Mouse (Mus musculus) WW6 (cell line): ENCODE measurements at regions not wholly inside any gene's neighbourhood (a gene's known extent, or its start where the extent isn't known, plus 50 kb on each side); places are given as distances from the start of the nearest gene placed in this dataset.
A peak's percentile ranks its signal among the peaks of the same experiment; 100 is the strongest.

Experiments
- DNase-seq: peaks from one replicate; pipeline ENCODE4 v3.0.0-alpha.2; 2013; ENCODE audit warnings: low read depth, low spot score

- DNase-seq = no peak
Observed at GRCm38 (mm10) chr8:53338006-53338405, 173.5 kb upstream of the Aga start.

- DNase-seq = no peak
Observed at GRCm38 (mm10) chr8:53368640-53369039, 142.9 kb upstream of the Aga start.

GRCm38 (mm10) chr8:53373401-53373800 lies 138.1 kb upstream of the Aga start:
- no peak for DNase-seq

GRCm38 (mm10) chr8:53412101-53412500 lies 99.4 kb upstream of the Aga start:
- no peak for DNase-seq

GRCm38 (mm10) chr8:53434184-53434583 lies 77.3 kb upstream of the Aga start:
- no peak for DNase-seq

GRCm38 (mm10) chr8:53435721-53436120 lies 75.8 kb upstream of the Aga start:
- DNase-seq = peak; percentile 11

GRCm38 (mm10) chr8:53446748-53447355 lies 64.7 kb upstream of the Aga start:
- no peak for DNase-seq
